Mouse (Mus musculus): ENCODE measurements at regions not wholly inside any gene's neighbourhood (a gene's known extent, or its start where the extent isn't known, plus 50 kb on each side); places are given as distances from the start of the nearest gene placed in this dataset.

DNA sequence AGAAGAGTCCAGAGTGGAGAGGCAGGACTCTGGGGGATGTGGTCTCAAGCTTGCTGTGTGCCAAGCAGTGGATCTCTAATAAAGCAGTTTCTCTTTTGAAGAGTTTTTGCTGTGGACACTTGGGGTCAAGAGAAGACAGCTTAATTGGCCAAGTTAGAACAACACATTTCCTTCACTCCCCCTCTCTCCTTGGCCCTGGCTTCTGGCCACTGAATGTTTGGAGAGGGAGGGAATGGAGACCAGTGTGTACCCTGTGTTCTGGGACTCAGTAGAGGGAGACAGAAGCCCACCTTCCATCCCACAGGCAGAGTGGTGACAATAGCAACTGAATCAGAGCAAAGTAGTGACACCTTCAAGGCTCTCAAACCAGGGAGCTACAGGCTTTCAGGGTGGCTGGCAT, 77.3 kb upstream of the Kcnd3 start:
- DNase-seq (ENCODE audit: low spot score in 2 of 2) = no peak

DNA sequence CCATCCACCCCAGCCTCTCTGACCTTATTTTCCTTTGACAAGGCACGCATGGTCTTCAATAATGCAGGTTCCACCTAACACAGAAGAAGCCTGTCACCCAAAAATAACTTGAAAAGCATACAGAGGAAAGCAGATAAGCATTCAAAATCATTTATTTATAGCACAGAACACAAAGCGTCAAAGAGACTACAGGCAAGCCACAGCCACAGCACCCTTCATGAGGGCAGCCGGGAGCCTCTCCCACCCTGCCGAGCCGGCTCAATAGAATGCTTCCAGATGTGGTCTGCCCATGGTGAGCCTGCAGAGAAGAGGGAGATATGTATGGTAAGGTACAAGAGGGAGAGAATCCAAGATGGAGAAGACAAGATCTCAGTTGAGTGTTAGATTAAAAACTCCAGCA, 76.7 kb upstream of the Kcnd3 start:
- no peak for DNase-seq (ENCODE audit: low spot score in 2 of 2)

DNA sequence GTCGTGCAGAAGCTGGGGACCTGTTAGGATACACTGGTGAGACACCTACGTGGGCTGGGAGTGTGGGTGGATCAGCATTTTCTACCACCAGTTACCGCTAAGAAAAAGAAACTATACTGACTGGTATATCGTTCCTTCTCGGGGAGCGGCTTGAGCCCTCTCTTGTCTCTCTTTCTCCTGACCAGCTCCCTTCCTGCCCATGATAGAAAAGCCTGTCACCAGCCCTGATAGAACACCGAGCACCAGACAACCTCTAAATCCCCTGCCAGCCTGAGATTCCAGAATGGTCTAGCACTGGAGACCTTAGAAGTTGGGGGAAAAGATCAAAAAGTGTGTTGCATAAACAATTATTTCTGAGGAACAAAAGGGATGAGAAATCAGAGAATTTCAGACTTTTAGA, 76.3 kb upstream of the Kcnd3 start:
- no peak for DNase-seq (ENCODE audit: low spot score in 2 of 2)

DNA sequence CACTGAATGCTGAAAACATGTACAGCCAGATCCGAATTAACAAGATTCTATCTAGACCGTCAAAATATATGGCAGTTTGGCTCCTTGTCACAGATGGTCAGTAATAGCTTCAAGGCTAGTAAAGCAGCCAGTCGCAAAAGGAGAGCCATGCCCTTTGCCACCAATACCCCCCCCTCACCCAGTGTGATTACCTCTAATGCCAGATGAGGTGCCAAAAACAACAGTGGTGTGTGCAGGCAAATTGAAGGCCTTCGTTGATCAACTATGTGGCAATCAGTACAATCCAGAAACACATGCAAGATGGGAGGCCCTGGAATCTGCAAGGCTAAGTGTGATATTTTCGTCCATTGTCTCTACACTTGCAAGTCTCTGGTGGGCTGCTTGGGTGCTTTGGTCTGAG, 75.8 kb upstream of the Kcnd3 start:
- DNase-seq (ENCODE audit: low spot score in 2 of 2) = no peak

DNA sequence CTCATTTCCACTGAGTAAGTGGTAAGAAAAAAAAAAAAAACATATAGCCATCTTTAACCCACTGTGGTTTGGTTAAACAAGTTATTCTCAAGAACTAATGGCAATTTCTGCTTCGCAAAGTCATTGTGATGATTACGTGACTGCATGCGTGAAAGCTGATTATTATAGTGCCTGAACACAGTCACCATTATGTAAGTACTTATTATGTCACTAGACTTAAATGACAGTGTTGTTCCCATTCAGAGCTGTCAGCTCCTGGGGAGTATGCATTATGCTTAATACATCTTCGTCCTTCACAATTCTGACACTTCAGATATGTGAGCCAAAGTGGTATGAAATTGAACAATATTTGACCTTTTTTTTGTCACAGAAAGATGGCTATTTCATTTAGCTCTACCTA, 71.3 kb upstream of the Kcnd3 start:
- DNase-seq (ENCODE audit: low spot score in 2 of 2) = no peak

DNA sequence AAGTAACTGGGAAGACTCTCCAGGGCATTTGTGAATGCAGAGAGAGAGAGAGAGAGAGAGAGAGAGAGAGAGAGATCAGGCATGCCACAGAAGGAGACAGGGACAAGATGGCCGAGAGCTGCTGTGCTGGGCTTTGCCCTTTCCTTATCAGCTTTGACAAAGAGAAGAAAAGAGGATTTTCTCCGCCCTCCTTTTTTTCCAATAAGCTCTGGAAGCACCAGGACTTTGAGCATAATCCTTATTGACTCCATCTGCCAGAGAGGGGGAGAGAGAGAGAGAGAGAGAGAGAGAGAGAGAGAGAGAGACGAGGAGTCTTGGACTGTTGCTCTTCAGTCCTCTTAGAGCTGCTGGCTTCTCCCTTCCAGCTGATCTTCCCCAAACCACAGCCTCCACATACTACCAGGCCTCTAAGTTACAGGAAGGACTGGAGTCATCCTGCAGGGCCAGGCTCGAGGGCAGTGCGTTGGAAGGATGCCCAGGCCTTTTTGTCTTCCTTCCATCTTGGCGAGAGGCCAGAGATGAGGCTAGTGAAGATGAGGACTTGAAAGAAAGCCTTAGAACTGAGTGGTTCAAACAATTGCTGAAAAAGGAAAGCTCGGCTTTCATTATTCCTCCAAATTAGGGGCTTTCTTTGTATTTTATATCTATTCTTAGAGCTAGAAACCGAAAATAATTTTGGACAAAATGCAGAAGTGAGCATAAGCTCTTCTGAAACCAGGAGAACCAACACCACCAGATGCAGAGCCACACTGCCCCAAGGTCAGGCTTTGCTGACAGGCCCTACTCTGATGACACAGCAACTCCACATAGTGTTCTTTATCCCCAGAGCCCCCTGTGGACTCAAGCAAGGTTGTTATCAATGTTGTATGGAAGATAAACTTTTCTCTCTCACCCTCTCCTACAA, 59.3 kb upstream of the Kcnd3 start:
- DNase-seq (ENCODE audit: low spot score in 2 of 2) = peak; percentile 19 to 39
